Mouse (Mus musculus): ENCODE measurements at regions not wholly inside any gene's neighbourhood (a gene's known extent, or its start where the extent isn't known, plus 50 kb on each side); places are given as distances from the start of the nearest gene placed in this dataset.

DNA sequence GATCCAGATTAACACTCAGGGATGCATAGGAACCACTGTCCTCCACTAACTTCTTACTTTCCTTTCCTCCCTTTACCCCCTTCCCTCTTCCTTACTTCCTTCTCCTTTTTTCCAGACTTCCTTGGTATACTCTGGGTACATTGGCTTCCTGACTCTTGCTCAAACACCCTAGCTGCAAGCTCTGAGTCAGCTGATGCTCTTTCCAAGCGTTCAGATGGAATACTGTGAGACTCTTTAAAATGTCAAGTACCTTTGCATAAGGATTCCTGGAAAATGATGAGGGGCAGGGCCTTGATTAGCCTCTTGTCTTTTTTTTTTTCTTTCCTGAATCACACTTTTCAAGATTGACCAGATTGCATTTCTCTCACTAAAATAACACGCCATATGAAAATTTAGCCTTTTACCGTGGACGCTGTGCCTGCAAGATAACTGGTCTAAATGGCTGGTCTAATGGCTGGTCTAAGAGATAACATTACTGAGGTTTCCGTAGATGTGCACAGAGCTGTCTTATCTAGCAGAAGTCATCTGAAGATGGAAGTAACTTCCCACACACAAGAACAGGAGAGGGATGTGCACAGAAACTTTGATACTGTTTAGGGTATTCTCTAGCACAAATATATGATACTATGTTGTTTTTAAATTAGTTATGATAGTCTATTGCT, 404.9 kb downstream of the Rprm start:
- Histone ChIP-seq H3K36me3 (no peaks in the 10 kb centered on the region), H3K27me3 (no peaks in the 10 kb centered on the region), H3K9me3 (no peaks in the 10 kb centered on the region), H3K4me3 (no peak overlapping the region), H3K27ac (no peak overlapping the region), H3K9ac (no peak overlapping the region), H3K4me2 (replicated peaks) (no peak overlapping the region), H3K4me1 (no peaks in the 10 kb centered on the region)
- 87% methylated on average over 5 of the region's 5 CpGs for WGBS
- ATAC-seq (ENCODE audit: low FRiP score, low read depth): no peak

DNA sequence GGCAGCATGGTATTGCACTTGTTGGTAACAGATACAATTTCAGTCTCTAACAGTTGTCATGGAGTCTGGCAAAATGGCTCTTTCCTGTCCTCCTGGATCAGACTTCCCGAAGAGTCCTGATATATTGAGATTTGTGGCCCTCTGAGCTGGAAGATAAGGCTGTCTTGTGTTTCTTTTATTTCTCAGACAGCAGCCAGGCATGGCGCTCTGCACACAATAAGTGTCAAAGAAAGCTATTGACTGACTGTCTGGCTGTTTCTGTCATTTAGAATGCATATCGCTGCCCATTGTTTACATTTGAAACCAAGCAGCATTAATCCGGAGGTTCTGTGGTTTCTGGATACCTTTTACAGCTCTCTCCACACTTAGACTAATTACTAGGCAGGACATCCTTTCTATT, 402.8 kb downstream of the Rprm start:
- H3K4me1 ChIP-seq: no peaks in the 10 kb centered on the region

DNA sequence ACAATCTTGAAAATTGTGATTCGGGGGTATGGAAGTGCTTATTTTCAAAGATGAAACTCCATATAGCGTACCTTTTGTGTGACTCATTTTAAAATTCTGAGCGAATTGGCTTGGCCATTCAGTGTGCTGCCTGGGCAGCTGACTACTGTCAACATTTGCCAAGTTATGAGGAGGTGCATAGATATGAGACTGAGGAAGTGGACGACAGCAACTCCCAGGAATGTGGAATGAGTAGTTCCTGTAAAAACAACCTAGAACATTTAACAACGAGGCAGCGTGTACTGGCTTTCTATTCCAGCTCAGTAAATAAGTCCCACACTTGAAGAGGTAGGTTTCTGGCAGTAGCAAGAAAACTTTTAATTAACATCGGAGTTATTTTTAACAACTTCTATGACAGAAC, 398.1 kb downstream of the Rprm start:
- Histone ChIP-seq H3K9ac (no peak overlapping the region), H3K9me3 (no peaks in the 10 kb centered on the region), H3K4me1 (no peaks in the 10 kb centered on the region), H3K36me3 (no peaks in the 10 kb centered on the region), H3K4me2 (replicated peaks) (no peak overlapping the region), H3K4me3 (no peak overlapping the region), H3K27me3 (no peaks in the 10 kb centered on the region), H3K27ac (no peak overlapping the region)
- WGBS: 77% methylated on average over 7 of the region's 7 CpGs
- ATAC-seq (ENCODE audit: low FRiP score, low read depth): no peak

More for the DNA sequence above, 402.8 kb downstream of the Rprm start:
- 66% methylated on average over 4 of the region's 4 CpGs for WGBS
- no peaks in the 10 kb centered on the region for H3K36me3 ChIP-seq
- no peaks in the 10 kb centered on the region for H3K27me3 ChIP-seq
- H3K9me3 ChIP-seq: no peaks in the 10 kb centered on the region
- no peak overlapping the region for H3K27ac ChIP-seq
- H3K4me2 ChIP-seq (replicated peaks): no peak overlapping the region
- H3K4me3 ChIP-seq: no peak overlapping the region
- H3K9ac ChIP-seq: no peak overlapping the region
- no peak for ATAC-seq (ENCODE audit: low FRiP score, low read depth)

DNA sequence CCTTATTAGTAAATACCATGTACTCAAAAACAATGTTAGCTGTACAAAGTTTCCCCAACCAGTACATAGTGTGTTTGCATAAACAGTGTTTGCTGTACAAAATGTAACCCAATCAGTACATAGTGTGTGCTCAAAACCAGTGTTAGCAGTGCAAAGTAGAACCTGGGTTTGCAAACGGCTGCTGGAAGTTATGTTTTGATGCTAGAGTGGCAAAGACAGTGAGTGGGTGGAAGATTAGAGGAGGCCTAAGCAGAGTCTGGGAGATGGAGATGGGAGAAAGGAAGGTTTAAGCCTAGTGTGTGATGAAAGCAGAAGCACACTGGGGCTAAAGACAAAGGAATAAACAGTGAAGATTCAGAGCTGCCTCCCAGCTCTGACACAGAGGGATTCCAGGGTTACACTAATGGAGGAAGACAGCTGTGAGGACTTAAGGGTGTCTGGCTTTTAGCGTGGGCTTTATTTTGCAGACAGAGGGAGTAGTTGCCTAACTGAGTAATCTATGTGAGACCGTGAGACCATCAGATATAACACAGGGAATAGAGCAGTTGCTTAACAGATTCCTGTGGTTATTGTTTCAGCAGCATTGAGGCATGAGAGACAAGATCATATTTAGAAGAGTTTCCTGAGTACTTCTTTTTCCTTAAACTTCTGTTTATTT, 396.0 kb downstream of the Rprm start:
- H3K4me2 ChIP-seq (replicated peaks): no peak overlapping the region
- H3K4me3 ChIP-seq: no peak overlapping the region
- WGBS: 47% methylated on average over 3 of the region's 3 CpGs
- H3K9ac ChIP-seq: no peak overlapping the region
- peak; percentile 87 for ATAC-seq (ENCODE audit: low FRiP score, low read depth)
- no peaks in the 10 kb centered on the region for H3K36me3 ChIP-seq
- H3K9me3 ChIP-seq: no peaks in the 10 kb centered on the region
- H3K27me3 ChIP-seq: no peaks in the 10 kb centered on the region
- peak overlapping the region; percentile 61; the same call in 1 of the 2 replicates for H3K27ac ChIP-seq
- no peaks in the 10 kb centered on the region for H3K4me1 ChIP-seq

DNA sequence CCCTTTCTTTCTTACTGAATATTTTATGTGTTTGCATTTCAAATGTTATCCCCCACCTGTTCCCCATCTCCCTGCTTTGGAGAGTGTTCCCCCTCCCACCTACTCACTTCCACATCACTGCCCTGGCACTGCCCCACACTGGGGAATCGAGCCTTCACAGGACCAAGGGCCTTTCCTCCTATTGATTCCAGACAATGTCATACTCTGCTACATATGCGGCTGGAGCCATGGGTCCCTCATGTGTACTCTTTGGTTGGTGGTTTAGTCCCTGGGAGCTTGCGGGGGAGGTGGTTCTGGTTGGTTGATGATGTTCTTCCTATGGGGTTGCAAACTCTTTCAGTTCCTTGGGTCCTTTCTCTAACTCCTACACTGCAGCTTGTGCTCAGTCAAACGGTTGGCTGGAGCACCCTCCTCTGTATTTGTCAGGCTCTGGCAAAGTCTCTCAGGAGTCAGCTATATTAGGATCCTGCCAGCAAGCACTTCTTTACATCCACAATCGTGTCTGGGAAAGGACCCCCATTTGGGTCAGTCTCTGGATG, 393.7 kb downstream of the Rprm start:
- Histone ChIP-seq H3K27ac (no peak overlapping the region), H3K4me3 (no peak overlapping the region), H3K4me2 (replicated peaks) (no peak overlapping the region), H3K9me3 (no peaks in the 10 kb centered on the region), H3K36me3 (no peaks in the 10 kb centered on the region), H3K27me3 (no peaks in the 10 kb centered on the region), H3K4me1 (no peaks in the 10 kb centered on the region), H3K9ac (no peak overlapping the region)
- WGBS: 73% methylated on average over 5 of the region's 5 CpGs
- no peak for ATAC-seq (ENCODE audit: low FRiP score, low read depth)

DNA sequence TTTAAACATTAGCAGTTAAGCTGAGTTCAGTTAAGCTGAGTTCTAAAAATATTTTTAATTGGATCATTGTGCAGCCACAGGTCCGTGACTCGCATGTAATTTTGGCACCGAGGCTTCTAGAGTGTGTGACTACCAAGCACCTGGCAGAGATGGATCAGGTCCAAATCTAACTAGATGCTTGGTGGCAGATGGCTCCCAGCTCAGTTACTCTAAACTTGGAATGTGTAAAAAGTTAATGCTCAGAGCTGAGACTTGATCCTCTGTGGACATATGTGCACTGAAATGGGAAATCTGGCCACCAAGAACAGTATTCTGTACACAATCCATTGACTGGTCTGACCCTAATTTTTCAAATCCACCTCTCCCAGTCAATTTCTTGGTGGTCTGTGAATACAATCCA, 374.1 kb downstream of the Rprm start:
- WGBS: 36% methylated on average over 3 of the region's 3 CpGs
- H3K9ac ChIP-seq: no peak overlapping the region
- no peaks in the 10 kb centered on the region; the same call in 1 of the 2 replicates for H3K4me1 ChIP-seq
- no peaks in the 10 kb centered on the region for H3K36me3 ChIP-seq
- H3K9me3 ChIP-seq: no peaks in the 10 kb centered on the region
- no peak overlapping the region for H3K4me2 ChIP-seq (replicated peaks)
- no peak overlapping the region for H3K27ac ChIP-seq
- H3K4me3 ChIP-seq: no peak overlapping the region
- no peaks in the 10 kb centered on the region for H3K27me3 ChIP-seq
- peak; percentile 81 for ATAC-seq (ENCODE audit: low FRiP score, low read depth)

DNA sequence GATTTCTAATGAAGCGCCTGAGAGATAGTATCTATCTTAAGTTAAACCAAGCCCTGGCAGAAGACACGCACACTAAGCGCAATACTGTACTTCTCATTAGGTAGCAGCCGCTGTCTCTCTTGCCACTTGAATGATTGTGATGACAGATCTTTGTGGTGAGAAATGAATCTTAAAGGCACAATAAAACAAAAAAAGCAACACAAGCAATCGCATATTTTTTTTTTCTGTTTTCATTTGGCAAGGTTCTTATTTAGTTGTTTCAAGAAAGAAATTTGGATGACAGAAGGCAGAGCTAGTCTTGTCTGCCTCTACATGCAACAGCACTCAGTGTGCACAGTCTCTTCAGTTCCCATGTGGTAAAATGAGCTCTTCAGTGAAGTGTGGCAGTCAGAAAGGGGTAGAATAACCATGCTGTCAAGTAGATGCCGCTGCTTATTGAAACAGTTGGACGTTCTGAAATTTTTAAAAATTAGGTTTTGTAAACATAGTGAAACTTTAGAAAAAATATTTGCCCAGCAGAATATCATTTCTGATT, 372.2 kb downstream of the Rprm start:
- 90% methylated on average over 7 of the region's 7 CpGs for WGBS
- H3K36me3 ChIP-seq: no peaks in the 10 kb centered on the region
- H3K9ac ChIP-seq: no peak overlapping the region

DNA sequence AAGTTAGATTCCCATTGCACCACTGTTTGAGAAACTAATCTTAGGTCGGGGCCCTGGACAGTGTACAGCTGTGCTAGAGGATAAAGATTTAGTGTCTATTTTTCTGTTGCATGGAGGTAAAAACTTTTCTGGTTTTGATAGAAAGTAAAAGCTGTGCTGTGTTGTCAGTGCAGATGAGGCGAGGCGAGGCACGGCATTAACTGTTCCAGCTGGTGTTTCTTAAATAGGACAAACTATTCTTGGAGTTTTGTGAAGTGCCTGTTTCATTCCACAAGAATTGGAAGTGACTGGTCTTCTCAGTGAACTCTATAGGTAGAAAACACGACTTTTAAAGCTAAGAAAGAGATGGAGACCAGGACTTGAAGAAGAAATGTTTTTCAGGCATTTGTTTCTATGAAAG, 370.3 kb downstream of the Rprm start:
- Histone ChIP-seq H3K9me3 (no peaks in the 10 kb centered on the region), H3K4me1 (no peaks in the 10 kb centered on the region; the same call in 1 of the 2 replicates), H3K27me3 (no peaks in the 10 kb centered on the region), H3K4me2 (replicated peaks) (no peak overlapping the region), H3K4me3 (no peak overlapping the region), H3K27ac (no peak overlapping the region), H3K9ac (no peak overlapping the region), H3K36me3 (no peaks in the 10 kb centered on the region)
- 50% methylated on average over 5 of the region's 5 CpGs for WGBS
- ATAC-seq (ENCODE audit: low FRiP score, low read depth): no peak

More for the DNA sequence above, 372.2 kb downstream of the Rprm start:
- Histone ChIP-seq H3K27ac (no peak overlapping the region), H3K4me2 (replicated peaks) (no peak overlapping the region), H3K9me3 (no peaks in the 10 kb centered on the region), H3K4me3 (no peak overlapping the region), H3K4me1 (no peaks in the 10 kb centered on the region; the same call in 1 of the 2 replicates), H3K27me3 (no peaks in the 10 kb centered on the region)
- ATAC-seq (ENCODE audit: low FRiP score, low read depth): no peak

DNA sequence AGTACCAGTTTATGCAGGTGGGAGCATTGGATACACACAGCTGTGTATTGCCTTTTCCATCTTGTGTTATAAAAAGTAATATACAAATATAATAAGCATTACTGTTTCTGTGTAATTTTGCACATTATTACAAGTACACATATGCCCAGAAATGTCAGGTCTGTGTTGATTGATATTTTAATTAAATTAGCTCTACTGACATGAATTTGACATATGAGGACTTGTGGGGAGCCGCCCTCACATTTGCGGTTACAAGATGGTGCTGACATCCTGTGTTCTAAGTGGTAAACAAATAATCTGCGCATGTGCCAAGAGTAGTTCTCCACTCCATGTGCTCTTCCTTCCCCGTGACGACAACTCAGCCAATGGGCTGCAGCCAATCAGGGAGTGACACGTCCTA, 362.1 kb downstream of the Rprm start:
- no peaks in the 10 kb centered on the region for H3K36me3 ChIP-seq
- no peaks in the 10 kb centered on the region for H3K9me3 ChIP-seq
- H3K27ac ChIP-seq: no peak overlapping the region
- H3K4me3 ChIP-seq: no peak overlapping the region
- no peaks in the 10 kb centered on the region for H3K27me3 ChIP-seq
- no peaks in the 10 kb centered on the region for H3K4me1 ChIP-seq
- H3K4me2 ChIP-seq (replicated peaks): no peak overlapping the region
- ATAC-seq (ENCODE audit: low FRiP score, low read depth): no peak
- 89% methylated on average over 6 of the region's 6 CpGs for WGBS
- no peak overlapping the region for H3K9ac ChIP-seq

DNA sequence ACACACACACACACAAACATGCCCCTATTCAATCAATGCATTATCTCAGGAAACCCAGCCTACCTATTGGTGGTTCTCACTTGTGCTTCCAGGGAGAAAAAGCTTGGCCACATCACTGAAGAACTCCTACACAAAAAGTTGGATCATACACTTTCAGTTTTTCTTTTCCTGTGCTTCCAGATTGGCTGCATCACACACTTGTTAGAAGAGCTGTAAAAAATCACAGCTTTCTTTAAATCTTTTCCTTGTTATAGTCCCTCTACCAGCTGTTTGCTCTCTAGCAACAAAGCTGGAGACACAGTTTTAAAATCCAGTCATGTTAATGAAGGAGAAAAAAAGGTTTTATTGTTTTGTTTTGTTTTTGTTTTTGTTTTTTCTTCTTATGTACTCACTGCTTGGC, 356.7 kb downstream of the Rprm start:
- Histone ChIP-seq H3K4me1 (no peaks in the 10 kb centered on the region), H3K27ac (no peak overlapping the region), H3K9ac (no peak overlapping the region), H3K36me3 (no peaks in the 10 kb centered on the region), H3K4me2 (replicated peaks) (no peak overlapping the region), H3K9me3 (no peaks in the 10 kb centered on the region), H3K27me3 (no peaks in the 10 kb centered on the region), H3K4me3 (no peak overlapping the region)
- ATAC-seq (ENCODE audit: low FRiP score, low read depth): no peak

DNA sequence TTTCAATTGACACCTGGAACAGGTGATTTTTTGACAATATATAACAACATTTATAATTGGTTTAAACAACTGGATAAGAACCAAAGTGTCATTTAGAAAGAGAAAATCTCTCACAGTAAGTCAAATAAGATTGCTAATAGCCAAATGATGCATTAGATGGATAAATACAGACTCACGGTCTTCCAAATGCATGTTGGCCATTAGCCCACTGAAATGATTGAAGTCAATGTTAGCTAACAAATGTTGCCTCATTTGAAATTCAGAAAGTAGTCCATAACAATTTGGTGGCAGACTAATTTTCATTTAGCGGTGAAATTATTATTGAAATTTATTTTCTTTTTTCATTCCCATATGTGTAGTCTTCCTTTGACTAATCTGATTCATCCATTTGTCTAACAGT, 354.9 kb downstream of the Rprm start:
- Histone ChIP-seq H3K27ac (no peak overlapping the region), H3K4me2 (replicated peaks) (no peak overlapping the region), H3K27me3 (no peaks in the 10 kb centered on the region), H3K36me3 (no peaks in the 10 kb centered on the region), H3K4me1 (no peaks in the 10 kb centered on the region), H3K4me3 (no peak overlapping the region), H3K9me3 (no peaks in the 10 kb centered on the region), H3K9ac (no peak overlapping the region)
- WGBS: 91% methylated on average over 2 of the region's 2 CpGs
- no peak for ATAC-seq (ENCODE audit: low FRiP score, low read depth)

DNA sequence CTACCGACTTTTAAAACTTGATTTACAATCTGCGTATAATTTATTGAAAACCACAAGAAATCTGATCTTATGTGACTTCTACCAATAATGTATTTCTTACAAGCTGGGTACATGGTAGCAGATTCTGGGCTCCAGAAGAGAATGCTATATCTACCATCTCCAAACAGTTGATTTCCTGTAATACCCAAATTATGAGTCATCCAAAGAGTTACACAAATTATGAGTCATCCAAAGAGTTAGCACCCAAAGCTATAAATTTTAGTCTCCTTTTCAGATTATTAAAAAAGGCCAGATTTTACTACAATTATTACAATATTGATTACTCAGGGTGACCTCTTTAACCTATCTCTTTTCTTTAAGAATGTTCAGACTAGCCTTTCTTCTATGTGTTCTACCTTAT, 321.9 kb downstream of the Rprm start:
- no peaks in the 10 kb centered on the region for H3K36me3 ChIP-seq
- no peak overlapping the region for H3K27ac ChIP-seq
- no peaks in the 10 kb centered on the region for H3K9me3 ChIP-seq
- no peak overlapping the region for H3K4me3 ChIP-seq
- no peaks in the 10 kb centered on the region for H3K4me1 ChIP-seq
- no peak overlapping the region for H3K4me2 ChIP-seq (replicated peaks)
- H3K27me3 ChIP-seq: no peaks in the 10 kb centered on the region
- ATAC-seq (ENCODE audit: low FRiP score, low read depth): no peak
- no peak overlapping the region for H3K9ac ChIP-seq
- WGBS: 81% methylated on average over 2 of the region's 2 CpGs
